Mouse (Mus musculus) embryonic facial prominence, embryonic 12.5 days (tissue): ENCODE data around the gene Rab20. TPM values are rescaled to one million over a fixed set of nuclear protein-coding genes. Genes with fewer than 3 reads are reported as not detected.
"Not testable (repeated sequence)": the region's sequence is repeated elsewhere in the genome, so short reads cannot be mapped to it uniquely, and the experiment has no call there.

Experiments used
- ATAC-seq: fragments of 200-750 bp; cut with Nextera tagmentation; 2 replicates; pipeline ENCODE4 v1.8.0; 2017; ENCODE audit not compliant: insufficient number of reproducible peaks, insufficient read depth, low FRiP score, low TSS enrichment
- H3K27ac ChIP-seq: fragments of 300-500 bp; sonication (generic); 2 replicates; pipeline ENCODE4 v1.5.1; 2016; ENCODE audit warnings: mild to moderate bottlenecking
- H3K27me3 ChIP-seq: fragments of 300-500 bp; sonication (generic); 2 replicates; pipeline ENCODE4 v1.6.1; 2016; ENCODE audit warnings: mild to moderate bottlenecking, moderate library complexity
- H3K36me3 ChIP-seq: fragments of 300-500 bp; sonication (generic); 2 replicates; pipeline ENCODE4 v1.6.1; 2016; ENCODE audit warnings: mild to moderate bottlenecking
- H3K4me1 ChIP-seq: fragments of 300-500 bp; sonication (generic); 2 replicates; pipeline ENCODE4 v1.6.1; 2016
- H3K4me2 ChIP-seq: fragments of 300-500 bp; sonication (generic); replicated peaks from 2 replicates; pipeline ENCODE4 v1.6.1; 2016; ENCODE audit warnings: mild to moderate bottlenecking, moderate library complexity
- H3K4me3 ChIP-seq: fragments of 300-500 bp; sonication (generic); 2 replicates; pipeline ENCODE4 v1.5.1; 2016; ENCODE audit warnings: mild to moderate bottlenecking
- H3K9ac ChIP-seq: fragments of 300-500 bp; sonication (generic); 2 replicates; pipeline ENCODE4 v1.6.1; 2016; ENCODE audit warnings: mild to moderate bottlenecking, moderate library complexity
- H3K9me3 ChIP-seq: fragments of 300-500 bp; sonication (generic); 2 replicates; pipeline ENCODE4 v1.6.1; 2016; ENCODE audit warnings: mild to moderate bottlenecking, moderate library complexity
- WGBS: fragments of 180-500 bp; shearing (Covaris S2); methylation state at CpG from one replicate; pipeline ENCODE4 v1.1.7; 2016; 5-methylcytosine and 5-hydroxymethylcytosine counted together
- polyA plus RNA-seq: library from polyadenylated mRNA; unstranded; fragments of >200 nt; fragmentation: Nextera tagmentation; extraction: Ambion mirVana; gene quantifications from 2 replicates; pipeline ENCODE4 v1.2.1, GENCODE M21; 2016

Gene Rab20
- polyA plus RNA-seq, 1 experiment from 2014 or later, result 1.1 TPM

DNA sequence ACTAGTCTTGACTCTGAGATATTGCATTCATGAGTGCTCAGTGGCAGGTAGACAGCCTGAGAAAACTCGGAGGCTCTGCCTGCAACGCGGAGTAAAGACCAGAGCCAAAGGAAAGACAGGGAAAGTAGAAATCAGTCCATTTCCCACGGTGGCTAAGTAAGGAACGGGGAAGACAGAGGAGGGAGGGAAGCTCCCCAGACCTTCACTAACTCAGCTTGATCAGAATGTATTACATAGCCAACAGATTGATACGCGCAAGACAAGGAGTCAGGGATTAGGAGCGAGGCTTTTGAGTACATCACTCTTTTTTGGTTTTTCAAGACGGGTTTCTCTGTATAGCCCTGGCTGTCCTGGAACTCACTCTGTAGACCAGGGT lies 1.3 kb downstream of the Rab20 start:
- Histone ChIP-seq H3K4me3 (peak overlapping the region; percentile 15; the same call in 1 of the 2 replicates), H3K27me3 (peaks cover 81% of the 10 kb centered on the region), H3K4me2 (peak overlapping the region; percentile 94), H3K36me3 (no peaks in the 10 kb centered on the region), H3K27ac (no peak overlapping the region), H3K9me3 (no peaks in the 10 kb centered on the region), H3K9ac (no peak overlapping the region), H3K4me1 (peaks cover 24% of the 10 kb centered on the region)
- no peak for ATAC-seq
- WGBS, result 4% methylated on average over 9 of the region's 9 CpGs

DNA sequence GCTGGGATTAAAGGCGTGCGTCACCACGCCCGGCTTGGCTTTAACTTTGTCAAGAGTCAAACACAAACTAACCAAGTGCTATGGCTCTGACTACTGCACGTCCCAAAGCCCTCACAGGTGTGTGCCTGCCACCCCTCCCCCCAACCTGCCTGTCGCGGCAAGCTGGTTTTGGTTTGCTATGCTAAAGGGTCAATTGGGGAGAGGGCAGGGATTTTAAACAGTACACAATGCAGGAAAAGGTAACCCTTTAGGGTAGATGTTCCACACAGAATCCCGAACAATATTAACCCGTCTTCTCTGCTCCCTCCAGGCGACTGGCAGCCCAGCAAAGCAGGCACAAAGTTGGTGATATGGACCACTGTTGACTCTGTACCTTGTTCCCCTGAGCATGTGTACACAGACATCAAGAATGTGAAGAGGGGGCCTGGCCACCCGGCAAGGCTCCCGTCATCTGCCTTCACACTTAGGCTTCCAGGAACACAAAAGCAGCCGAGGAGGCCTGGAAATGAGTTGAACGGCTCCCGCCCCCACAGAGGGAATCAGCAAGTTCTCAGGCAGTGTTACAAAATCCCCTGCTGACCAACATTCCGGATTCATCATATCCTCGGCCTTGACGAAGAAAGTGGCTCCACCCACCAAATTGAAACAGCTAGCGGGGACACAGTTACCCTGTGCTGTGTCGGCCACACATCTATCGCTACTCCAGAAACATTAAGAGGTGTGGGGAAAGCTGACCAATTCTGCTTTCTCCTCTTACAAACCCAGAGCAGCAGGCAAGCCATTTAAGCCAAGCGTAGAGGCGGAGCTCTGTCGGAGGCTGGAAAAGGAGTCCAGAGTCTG lies 2.0 kb downstream of the Rab20 start:
- no peak overlapping the region for H3K27ac ChIP-seq
- peak overlapping the region; percentile 15 for H3K4me3 ChIP-seq
- no peak overlapping the region for H3K9ac ChIP-seq
- peaks cover 76% of the 10 kb centered on the region for H3K27me3 ChIP-seq
- 3% methylated on average over 24 of the region's 24 CpGs for WGBS
- no peak for ATAC-seq
- peaks cover 24% of the 10 kb centered on the region for H3K4me1 ChIP-seq
- peak overlapping the region; percentile 94 for H3K4me2 ChIP-seq
- H3K36me3 ChIP-seq, result no peaks in the 10 kb centered on the region
- no peaks in the 10 kb centered on the region for H3K9me3 ChIP-seq

DNA sequence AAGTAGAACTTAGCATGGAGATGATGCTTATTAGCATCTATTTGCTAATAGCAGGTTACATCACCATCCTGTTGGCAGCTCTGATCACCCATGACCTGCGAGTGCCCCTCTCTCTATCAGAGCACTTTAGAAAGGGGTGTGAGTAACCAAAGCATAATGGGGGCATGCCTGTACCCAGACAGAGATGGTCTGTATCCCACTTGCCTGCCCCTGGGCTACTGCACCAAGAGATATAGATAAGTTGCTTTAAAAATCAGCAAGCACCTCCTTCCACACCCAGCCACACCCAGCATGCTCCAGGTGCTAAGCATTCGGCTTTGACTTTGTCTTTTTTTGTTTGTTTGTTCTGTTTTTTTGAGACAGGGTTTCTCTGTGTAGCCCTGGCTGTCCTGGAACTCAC lies 2.6 kb downstream of the Rab20 start:
- peaks cover 72% of the 10 kb centered on the region for H3K27me3 ChIP-seq
- 4% methylated on average over 2 of the region's 2 CpGs for WGBS

DNA sequence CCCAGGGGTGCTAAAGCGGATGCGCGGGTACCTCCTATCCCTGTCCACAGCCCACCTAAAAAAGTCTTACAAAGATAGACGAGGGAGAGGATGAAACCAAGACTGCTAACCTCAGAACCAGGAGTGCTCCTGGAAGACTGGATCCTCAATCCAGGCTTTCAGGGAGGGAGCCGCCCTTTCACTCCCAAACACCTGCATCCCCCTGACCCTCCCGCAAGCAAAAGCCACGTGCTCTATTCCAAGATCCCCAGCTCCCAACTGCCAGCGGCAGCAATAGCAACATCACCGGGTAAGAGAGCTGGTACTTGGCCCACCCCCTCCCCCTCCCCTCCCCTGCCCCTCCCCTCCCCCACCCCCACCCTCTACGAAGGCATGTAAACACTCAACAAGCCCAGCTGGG lies 3.1 kb downstream of the Rab20 start:
- peaks cover 24% of the 10 kb centered on the region for H3K4me1 ChIP-seq
- no peak for ATAC-seq
- no peaks in the 10 kb centered on the region for H3K9me3 ChIP-seq
- no peak overlapping the region for H3K4me3 ChIP-seq
- WGBS, result 5% methylated on average over 9 of the region's 10 CpGs
- H3K36me3 ChIP-seq, result no peaks in the 10 kb centered on the region
- H3K27ac ChIP-seq, result no peak overlapping the region
- no peak overlapping the region for H3K9ac ChIP-seq
- peaks cover 67% of the 10 kb centered on the region for H3K27me3 ChIP-seq
- H3K4me2 ChIP-seq, result no peak overlapping the region

More for the DNA sequence above, 2.6 kb downstream of the Rab20 start:
- no peak overlapping the region for H3K4me2 ChIP-seq
- peaks cover 24% of the 10 kb centered on the region for H3K4me1 ChIP-seq
- H3K27ac ChIP-seq, result no peak overlapping the region
- no peak overlapping the region for H3K9ac ChIP-seq
- no peak for ATAC-seq
- H3K9me3 ChIP-seq, result no peaks in the 10 kb centered on the region
- no peak overlapping the region for H3K4me3 ChIP-seq
- H3K36me3 ChIP-seq, result no peaks in the 10 kb centered on the region

DNA sequence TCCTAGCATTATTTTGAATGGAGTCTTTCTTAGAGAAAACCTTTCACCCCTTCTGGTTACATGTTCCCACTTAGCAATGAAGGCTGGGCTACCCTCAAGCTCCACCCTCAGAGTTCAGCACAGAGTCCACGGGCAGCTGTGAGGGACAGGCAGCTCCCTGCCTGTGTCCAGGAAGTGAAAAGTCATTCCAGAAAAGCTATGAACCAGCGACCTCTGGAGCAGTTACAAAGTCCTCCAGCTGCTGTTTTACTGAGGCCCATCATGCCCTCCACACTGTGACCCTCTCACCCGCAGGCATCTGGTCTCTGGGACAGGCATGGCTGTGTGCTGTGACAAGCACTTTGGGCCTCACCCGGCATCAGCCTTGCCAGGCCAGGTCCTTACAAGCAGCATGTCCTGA lies 5.4 kb downstream of the Rab20 start:
- Histone ChIP-seq H3K27ac (no peak overlapping the region), H3K4me1 (peaks cover 19% of the 10 kb centered on the region), H3K36me3 (no peaks in the 10 kb centered on the region), H3K4me3 (no peak overlapping the region), H3K9me3 (no peaks in the 10 kb centered on the region), H3K9ac (no peak overlapping the region), H3K27me3 (peaks cover 44% of the 10 kb centered on the region), H3K4me2 (no peak overlapping the region)
- 28% methylated on average over 4 of the region's 4 CpGs for WGBS
- no peak for ATAC-seq

DNA sequence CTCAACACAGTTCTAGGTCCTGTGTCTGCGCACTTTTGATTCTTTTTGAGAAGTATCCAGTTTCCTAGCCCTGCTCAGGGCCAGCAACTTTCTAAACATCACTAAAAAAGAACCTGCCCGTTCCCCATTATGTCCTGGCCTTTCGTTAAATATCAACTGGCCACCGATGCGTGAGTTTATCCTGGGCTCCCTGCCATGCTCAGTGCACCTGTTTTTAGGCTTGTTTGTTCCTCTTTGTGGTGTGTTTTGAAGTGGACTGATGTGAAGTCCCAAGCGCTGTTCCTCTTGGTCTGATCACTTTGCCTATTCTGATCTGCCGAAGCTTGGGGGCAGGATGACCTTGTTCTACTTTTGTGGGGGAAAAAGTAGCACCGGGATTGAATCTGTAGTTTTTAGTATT lies 7.2 kb downstream of the Rab20 start:
- no peak overlapping the region for H3K4me3 ChIP-seq
- no peaks in the 10 kb centered on the region for H3K9me3 ChIP-seq
- no peak for ATAC-seq
- WGBS, result 43% methylated on average over 8 of the region's 8 CpGs
- H3K9ac ChIP-seq, result no peak overlapping the region
- peaks cover 31% of the 10 kb centered on the region for H3K27me3 ChIP-seq
- H3K27ac ChIP-seq, result no peak overlapping the region
- H3K4me2 ChIP-seq, result no peak overlapping the region
- H3K36me3 ChIP-seq, result no peaks in the 10 kb centered on the region
- H3K4me1 ChIP-seq, result peaks cover 4% of the 10 kb centered on the region; the same call in 1 of the 2 replicates

DNA sequence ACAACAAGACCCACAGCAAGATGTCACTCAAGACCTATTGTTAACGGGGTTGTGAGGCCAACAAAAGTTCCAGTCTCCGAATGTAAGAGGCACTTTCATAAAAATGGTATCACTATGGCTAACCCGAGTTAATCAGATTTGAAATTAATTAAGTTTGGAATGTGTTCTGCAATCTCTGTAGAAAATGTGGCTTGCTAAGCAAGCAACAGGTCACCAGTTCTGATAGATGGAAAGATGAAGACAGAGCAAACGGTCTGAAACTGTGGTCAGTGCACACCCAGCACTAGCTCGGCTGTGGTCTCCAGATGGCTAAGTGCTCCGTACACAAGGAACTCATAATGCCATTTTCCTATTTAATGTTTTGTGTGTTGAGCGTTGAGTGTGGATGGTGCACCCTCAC lies 7.8 kb downstream of the Rab20 start:
- Histone ChIP-seq H3K27me3 (peaks cover 24% of the 10 kb centered on the region), H3K27ac (no peak overlapping the region), H3K4me3 (no peak overlapping the region), H3K4me1 (0 out of 2 replicates have a peak, but pooled peaks cover 1% of the 10 kb centered on the region), H3K4me2 (no peak overlapping the region), H3K9ac (no peak overlapping the region), H3K9me3 (no peaks in the 10 kb centered on the region), H3K36me3 (no peaks in the 10 kb centered on the region)
- WGBS, result 72% methylated on average over 7 of the region's 7 CpGs
- no peak for ATAC-seq

DNA sequence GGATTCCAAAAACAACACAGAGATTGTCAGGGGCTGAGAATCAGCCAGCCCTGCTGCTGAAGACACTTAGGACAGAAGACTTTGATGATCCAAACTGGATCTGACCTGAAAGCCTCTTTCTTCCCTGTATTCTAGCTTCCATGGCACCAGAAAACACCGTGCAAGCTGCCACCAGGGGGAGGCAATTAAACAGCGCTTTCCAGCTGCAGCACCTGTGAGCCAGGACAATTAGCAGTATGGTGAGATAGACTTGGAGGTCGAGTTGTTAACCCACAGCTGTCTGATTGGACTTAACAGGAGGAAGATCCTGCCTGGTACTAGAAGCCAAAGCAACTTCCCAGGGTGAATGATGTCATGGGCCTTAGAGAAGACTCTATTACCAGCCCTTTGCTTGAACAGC lies 9.4 kb downstream of the Rab20 start:
- Histone ChIP-seq H3K4me2 (no peak overlapping the region), H3K9me3 (no peaks in the 10 kb centered on the region), H3K4me3 (no peak overlapping the region), H3K36me3 (no peaks in the 10 kb centered on the region), H3K4me1 (no peaks in the 10 kb centered on the region), H3K9ac (no peak overlapping the region), H3K27me3 (peaks cover 9% of the 10 kb centered on the region; the same call in 1 of the 2 replicates), H3K27ac (no peak overlapping the region)
- no peak for ATAC-seq
- whole genome bisulfite sequencing, result 4% methylated on average over 3 of the region's 3 CpGs

DNA sequence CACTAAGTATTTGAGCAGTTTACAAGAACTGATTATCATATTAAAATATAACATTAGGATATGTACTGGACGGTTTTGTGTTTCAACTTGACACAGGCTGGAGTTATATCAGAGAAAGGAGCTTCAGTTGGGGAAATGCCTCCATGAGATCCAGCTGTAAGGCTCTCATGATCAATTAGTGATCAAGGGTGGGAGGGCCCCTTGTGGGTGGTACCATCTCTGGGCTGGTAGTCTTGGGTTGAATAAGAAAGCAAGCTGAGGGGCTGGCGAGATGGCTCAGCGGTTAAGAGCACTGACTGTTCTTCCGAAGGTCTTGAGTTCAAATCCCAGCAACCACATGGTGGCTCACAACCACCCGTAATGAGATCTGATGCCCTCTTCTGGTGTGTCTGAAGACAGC lies 12.0 kb downstream of the Rab20 start:
- H3K9me3 ChIP-seq, H3K27ac ChIP-seq, H3K4me3 ChIP-seq, ATAC-seq, H3K9ac ChIP-seq, H3K4me1 ChIP-seq, H3K4me2 ChIP-seq, H3K36me3 ChIP-seq, H3K27me3 ChIP-seq: not testable (repeated sequence)
- WGBS, result 88% methylated on average over 5 of the region's 5 CpGs

DNA sequence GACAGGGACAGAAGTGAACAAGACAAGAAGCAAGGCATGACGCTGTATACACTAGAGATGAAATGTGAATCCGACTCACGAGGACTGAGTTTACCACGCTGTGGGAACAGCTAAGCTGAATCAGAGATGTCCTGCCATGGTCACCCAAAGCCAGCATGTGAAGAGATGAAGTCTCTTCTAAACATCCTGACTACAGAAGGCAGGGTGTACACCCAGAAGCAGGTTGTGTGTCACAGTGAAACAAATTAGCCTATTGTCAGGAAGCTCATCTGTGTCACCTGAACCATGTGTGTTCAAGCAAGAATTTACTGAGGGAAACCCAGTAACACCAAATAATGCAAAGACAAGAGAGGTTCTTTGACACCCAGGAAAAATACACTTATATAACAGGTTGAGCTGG lies 12.9 kb downstream of the Rab20 start:
- Histone ChIP-seq H3K4me1 (peaks cover 5% of the 10 kb centered on the region), H3K9me3 (no peaks in the 10 kb centered on the region)
- no peak for ATAC-seq

DNA sequence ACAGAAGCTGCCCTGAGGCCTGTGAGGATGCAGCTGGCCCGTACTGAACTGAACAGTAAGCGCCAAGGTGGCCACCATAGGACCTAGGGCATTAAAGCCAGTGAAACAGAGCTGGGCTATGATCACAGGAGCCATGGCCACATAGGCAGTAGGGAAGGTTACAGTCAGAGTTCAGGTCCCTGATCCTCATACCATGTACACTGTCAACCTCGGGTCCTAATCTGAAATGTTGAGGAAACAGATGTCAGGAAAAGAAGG lies 13.9 kb downstream of the Rab20 start:
- Histone ChIP-seq H3K27ac (no peak overlapping the region), H3K27me3 (no peaks in the 10 kb centered on the region), H3K9me3 (no peaks in the 10 kb centered on the region), H3K9ac (no peak overlapping the region), H3K4me2 (no peak overlapping the region), H3K36me3 (no peaks in the 10 kb centered on the region), H3K4me1 (peaks cover 5% of the 10 kb centered on the region), H3K4me3 (no peak overlapping the region)
- ATAC-seq, result no peak
- WGBS, result 67% methylated on average over 3 of the region's 3 CpGs

More for the DNA sequence above, 12.9 kb downstream of the Rab20 start:
- H3K36me3 ChIP-seq, result no peaks in the 10 kb centered on the region
- H3K27ac ChIP-seq, result no peak overlapping the region
- H3K9ac ChIP-seq, result no peak overlapping the region
- H3K4me3 ChIP-seq, result no peak overlapping the region
- H3K27me3 ChIP-seq, result no peaks in the 10 kb centered on the region
- H3K4me2 ChIP-seq, result no peak overlapping the region
- WGBS, result 91% methylated on average over 4 of the region's 4 CpGs

DNA sequence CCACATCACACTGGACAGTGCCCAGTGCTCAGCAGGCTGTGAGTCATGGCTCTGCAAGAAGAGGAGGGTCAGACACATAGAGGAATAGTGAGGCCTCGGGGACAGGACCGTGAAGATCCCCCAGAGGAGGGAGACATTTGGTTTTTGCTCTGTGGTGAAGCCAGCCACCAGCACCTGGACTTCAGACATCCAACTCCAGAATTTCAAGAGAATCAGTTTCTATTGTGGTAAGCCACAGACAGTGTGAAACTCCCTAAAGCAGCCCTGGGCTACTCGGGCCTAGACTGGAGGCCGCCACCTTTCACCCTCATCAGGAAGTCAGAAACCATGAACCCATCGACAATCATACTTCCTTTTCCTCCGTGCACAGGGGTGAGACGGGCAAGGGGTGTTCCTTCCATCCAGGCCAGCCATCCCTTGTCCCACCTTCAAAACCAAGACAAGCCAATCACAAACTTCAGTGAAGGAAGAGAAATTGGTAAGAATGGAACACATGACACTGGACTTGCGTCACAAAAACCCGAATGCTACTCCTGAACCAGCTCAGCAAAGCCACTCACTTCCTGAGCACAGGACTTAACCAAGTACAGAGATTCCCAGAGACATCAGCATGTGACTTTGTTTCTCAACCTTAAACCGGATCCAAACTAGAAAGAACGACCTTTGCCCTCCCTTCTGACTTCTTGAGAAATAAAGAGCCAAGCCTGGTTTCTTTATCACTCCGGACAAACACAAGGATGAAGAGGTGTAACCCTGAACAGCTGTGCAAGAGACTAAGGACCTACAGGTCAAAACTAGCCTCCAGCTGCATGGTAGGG lies 14.4 kb downstream of the Rab20 start:
- H3K4me2 ChIP-seq, result no peak overlapping the region
- 73% methylated on average over 12 of the region's 12 CpGs for WGBS
- no peak for ATAC-seq
- no peak overlapping the region for H3K27ac ChIP-seq
- no peaks in the 10 kb centered on the region for H3K36me3 ChIP-seq
- H3K9ac ChIP-seq, result no peak overlapping the region
- peaks cover 10% of the 10 kb centered on the region for H3K4me1 ChIP-seq
- no peak overlapping the region for H3K4me3 ChIP-seq
- H3K9me3 ChIP-seq, result no peaks in the 10 kb centered on the region
- no peaks in the 10 kb centered on the region for H3K27me3 ChIP-seq
